Mouse (Mus musculus) layer of hippocampus, adult 18-20 months (tissue): ENCODE results near the gene Zfp318. TPM values are rescaled to one million over a fixed set of nuclear protein-coding genes. Genes with fewer than 3 reads are reported as not detected.

Experiments
- DNase-seq, 2 experiments: peaks; one replicate each; pipeline ENCODE4 v3.0.0; 2022; ENCODE audit warnings: low spot score in 2 of 2
- long read RNA-seq: library from polyadenylated mRNA; stranded (forward); transcript quantifications from one replicate; pipeline ENCODE4 v2.0.0, GENCODE M21; 2021
- total RNA-seq, 2 experiments: library from RNA; stranded (reverse); gene quantifications; 2 replicates each; pipeline ENCODE4 v1.2.3; 2021

Zfp318 gene
- 10 to 100 TPM; 46.3 to 53.0 TPM for total RNA-seq
- long read RNA-seq, full-length matches to known transcripts = 12 of 16 reads
- long read RNA-seq, partial matches to known transcripts = 0 of 16 reads
- long read RNA-seq, other reads (novel, unspliced or antisense) = 4 of 16 reads

- DNase-seq = peak; percentile 96 to 98
Observed at GRCm38 (mm10) chr17:46383294-46384060, at the start of gene Zfp318. TSS of gene Zfp318 (plus strand) at chr17:46383731.

- DNase-seq = no peak
Observed at GRCm38 (mm10) chr17:46336475-46336874, 47.1 kb upstream of the Zfp318 start.

- DNase-seq = no peak
Observed at GRCm38 (mm10) chr17:46341208-46341607, 42.3 kb upstream of the Zfp318 start.

- no peak for DNase-seq
Observed at GRCm38 (mm10) chr17:46351026-46351700, 32.4 kb upstream of the Zfp318 start.

GRCm38 (mm10) chr17:46371783-46372182, 11.7 kb upstream of the Zfp318 start:
- DNase-seq = peak in 1 of 2 experiments; percentile 24

- DNase-seq = no peak
Observed at GRCm38 (mm10) chr17:46378564-46378963, 5.0 kb upstream of the Zfp318 start.

GRCm38 (mm10) chr17:46384061-46384801, 700 bp downstream of the Zfp318 start:
- peak in 1 of 2 experiments; percentile 29 for DNase-seq

GRCm38 (mm10) chr17:46388200-46388599, 4.7 kb downstream of the Zfp318 start:
- no peak for DNase-seq

- DNase-seq = peak in 1 of 2 experiments; percentile 54
Observed at GRCm38 (mm10) chr17:46393012-46393411, 9.5 kb downstream of the Zfp318 start.

GRCm38 (mm10) chr17:46394631-46395030, 11.1 kb downstream of the Zfp318 start:
- DNase-seq = no peak

- DNase-seq = no peak
Observed at GRCm38 (mm10) chr17:46408478-46408877, 24.9 kb downstream of the Zfp318 start.

GRCm38 (mm10) chr17:46418628-46419027, 35.1 kb downstream of the Zfp318 start:
- no peak for DNase-seq

- DNase-seq = no peak
Observed at GRCm38 (mm10) chr17:46419717-46420116, 36.2 kb downstream of the Zfp318 start.

- no peak for DNase-seq
Observed at GRCm38 (mm10) chr17:46426496-46426895, 43.0 kb downstream of the Zfp318 start.

GRCm38 (mm10) chr17:46428761-46429414, 45.4 kb downstream of the Zfp318 start, which contains the start of gene Crip3:
TSS of gene Crip3 (plus strand) at chr17:46428926.
- no peak for DNase-seq

GRCm38 (mm10) chr17:46433627-46434026, 50.1 kb downstream of the Zfp318 start:
- no peak for DNase-seq

GRCm38 (mm10) chr17:46436672-46437366, 53.3 kb downstream of the Zfp318 start:
- no peak for DNase-seq

GRCm38 (mm10) chr17:46438298-46438873, 54.9 kb downstream of the Zfp318 start, which contains the start of gene Slc22a7:
TSS of gene Slc22a7 (minus strand) at chr17:46438457.
- DNase-seq = no peak

- DNase-seq = no peak
Observed at GRCm38 (mm10) chr17:46439176-46439575, 55.6 kb downstream of the Zfp318 start.
